Mouse (Mus musculus): ENCODE data around the gene Prkcb. TPM values are rescaled to one million over a fixed set of nuclear protein-coding genes. Genes with fewer than 3 reads are reported as not detected.

Prkcb gene
- polyA plus RNA-seq, 1 experiment: 2.3 TPM

- Histone ChIP-seq H3K27me3 (ENCODE audit: control insufficient read depth, insufficient read depth, low read length, poor library complexity, severe bottlenecking) (no peaks in the 10 kb centered on the region), H3K4me1 (ENCODE audit: control insufficient read depth, insufficient read depth, low read length) (no peaks in the 10 kb centered on the region), H3K4me3 (ENCODE audit: low read depth, low read length) (no peak overlapping the region), H3K27ac (ENCODE audit: insufficient read depth, low read length) (no peak overlapping the region), H3K9me3 (replicated peaks; ENCODE audit: control insufficient read depth, insufficient read depth, low read length, poor library complexity, severe bottlenecking) (no peaks in the 10 kb centered on the region), H3K9ac (ENCODE audit: low read depth, poor library complexity, severe bottlenecking) (no peak overlapping the region), H3K36me3 (ENCODE audit: control insufficient read depth, insufficient read depth, low read length, poor library complexity, severe bottlenecking) (no peaks in the 10 kb centered on the region)
- TF ChIP-seq CTCF (IDR thresholded peaks at IDR 0.05; ENCODE audit: low read depth, low read length) (no peak), EP300 (IDR thresholded peaks at IDR 0.05; ENCODE audit: insufficient read depth, low read depth, low read length) (no peak), POLR2A (IDR thresholded peaks at IDR 0.05; ENCODE audit: insufficient read depth, low read length) (no peak)
Observed at GRCm38 (mm10) chr7:122452671-122453070, 164.1 kb downstream of the Prkcb start.

GRCm38 (mm10) chr7:122459203-122459965 lies 170.8 kb downstream of the Prkcb start:
- no peak for TF ChIP-seq EP300 (IDR thresholded peaks at IDR 0.05; ENCODE audit: insufficient read depth, low read depth, low read length)
- TF ChIP-seq CTCF (IDR thresholded peaks at IDR 0.05; ENCODE audit: low read depth, low read length): peak; percentile 92
- no peaks in the 10 kb centered on the region for H3K36me3 ChIP-seq (ENCODE audit: control insufficient read depth, insufficient read depth, low read length, poor library complexity, severe bottlenecking)

GRCm38 (mm10) chr7:122460020-122460419 lies 171.5 kb downstream of the Prkcb start:
- Histone ChIP-seq H3K4me3 (ENCODE audit: low read depth, low read length) (no peak overlapping the region), H3K9ac (ENCODE audit: low read depth, poor library complexity, severe bottlenecking) (no peak overlapping the region)
- no peak for TF ChIP-seq EP300 (IDR thresholded peaks at IDR 0.05; ENCODE audit: insufficient read depth, low read depth, low read length)
- no peak for TF ChIP-seq POLR2A (IDR thresholded peaks at IDR 0.05; ENCODE audit: insufficient read depth, low read length)
- TF ChIP-seq CTCF (IDR thresholded peaks at IDR 0.05; ENCODE audit: low read depth, low read length): no peak

More at GRCm38 (mm10) chr7:122459203-122459965, 170.8 kb downstream of the Prkcb start:
- Histone ChIP-seq H3K4me1 (ENCODE audit: control insufficient read depth, insufficient read depth, low read length) (no peaks in the 10 kb centered on the region), H3K27ac (ENCODE audit: insufficient read depth, low read length) (no peak overlapping the region), H3K27me3 (ENCODE audit: control insufficient read depth, insufficient read depth, low read length, poor library complexity, severe bottlenecking) (no peaks in the 10 kb centered on the region), H3K9me3 (replicated peaks; ENCODE audit: control insufficient read depth, insufficient read depth, low read length, poor library complexity, severe bottlenecking) (no peaks in the 10 kb centered on the region), H3K4me3 (ENCODE audit: low read depth, low read length) (no peak overlapping the region), H3K9ac (ENCODE audit: low read depth, poor library complexity, severe bottlenecking) (no peak overlapping the region)

GRCm38 (mm10) chr7:122465823-122466549 lies 177.4 kb downstream of the Prkcb start:
- TF ChIP-seq CTCF (IDR thresholded peaks at IDR 0.05; ENCODE audit: low read depth, low read length) (peak; percentile 33), EP300 (IDR thresholded peaks at IDR 0.05; ENCODE audit: insufficient read depth, low read depth, low read length) (no peak)
- Histone ChIP-seq H3K9me3 (replicated peaks; ENCODE audit: control insufficient read depth, insufficient read depth, low read length, poor library complexity, severe bottlenecking) (no peaks in the 10 kb centered on the region), H3K27ac (ENCODE audit: insufficient read depth, low read length) (no peak overlapping the region), H3K36me3 (ENCODE audit: control insufficient read depth, insufficient read depth, low read length, poor library complexity, severe bottlenecking) (no peaks in the 10 kb centered on the region), H3K9ac (ENCODE audit: low read depth, poor library complexity, severe bottlenecking) (no peak overlapping the region), H3K4me3 (ENCODE audit: low read depth, low read length) (no peak overlapping the region), H3K4me1 (ENCODE audit: control insufficient read depth, insufficient read depth, low read length) (no peaks in the 10 kb centered on the region), H3K27me3 (ENCODE audit: control insufficient read depth, insufficient read depth, low read length, poor library complexity, severe bottlenecking) (no peaks in the 10 kb centered on the region)

More at GRCm38 (mm10) chr7:122460020-122460419, 171.5 kb downstream of the Prkcb start:
- Histone ChIP-seq H3K27ac (ENCODE audit: insufficient read depth, low read length) (no peak overlapping the region), H3K27me3 (ENCODE audit: control insufficient read depth, insufficient read depth, low read length, poor library complexity, severe bottlenecking) (no peaks in the 10 kb centered on the region), H3K9me3 (replicated peaks; ENCODE audit: control insufficient read depth, insufficient read depth, low read length, poor library complexity, severe bottlenecking) (no peaks in the 10 kb centered on the region), H3K4me1 (ENCODE audit: control insufficient read depth, insufficient read depth, low read length) (no peaks in the 10 kb centered on the region), H3K36me3 (ENCODE audit: control insufficient read depth, insufficient read depth, low read length, poor library complexity, severe bottlenecking) (no peaks in the 10 kb centered on the region)

GRCm38 (mm10) chr7:122466722-122467121 lies 178.2 kb downstream of the Prkcb start:
- no peak for TF ChIP-seq EP300 (IDR thresholded peaks at IDR 0.05; ENCODE audit: insufficient read depth, low read depth, low read length)
- H3K27me3 ChIP-seq (ENCODE audit: control insufficient read depth, insufficient read depth, low read length, poor library complexity, severe bottlenecking): no peaks in the 10 kb centered on the region
- H3K9ac ChIP-seq (ENCODE audit: low read depth, poor library complexity, severe bottlenecking): no peak overlapping the region
- no peaks in the 10 kb centered on the region for H3K4me1 ChIP-seq (ENCODE audit: control insufficient read depth, insufficient read depth, low read length)
- H3K4me3 ChIP-seq (ENCODE audit: low read depth, low read length): no peak overlapping the region
- no peaks in the 10 kb centered on the region for H3K36me3 ChIP-seq (ENCODE audit: control insufficient read depth, insufficient read depth, low read length, poor library complexity, severe bottlenecking)
- H3K27ac ChIP-seq (ENCODE audit: insufficient read depth, low read length): no peak overlapping the region
- H3K9me3 ChIP-seq (replicated peaks; ENCODE audit: control insufficient read depth, insufficient read depth, low read length, poor library complexity, severe bottlenecking): no peaks in the 10 kb centered on the region

- Histone ChIP-seq H3K36me3 (ENCODE audit: control insufficient read depth, insufficient read depth, low read length, poor library complexity, severe bottlenecking) (no peaks in the 10 kb centered on the region), H3K4me1 (ENCODE audit: control insufficient read depth, insufficient read depth, low read length) (no peaks in the 10 kb centered on the region), H3K9me3 (replicated peaks; ENCODE audit: control insufficient read depth, insufficient read depth, low read length, poor library complexity, severe bottlenecking) (no peaks in the 10 kb centered on the region), H3K27me3 (ENCODE audit: control insufficient read depth, insufficient read depth, low read length, poor library complexity, severe bottlenecking) (no peaks in the 10 kb centered on the region), H3K27ac (ENCODE audit: insufficient read depth, low read length) (no peak overlapping the region), H3K9ac (ENCODE audit: low read depth, poor library complexity, severe bottlenecking) (no peak overlapping the region), H3K4me3 (ENCODE audit: low read depth, low read length) (no peak overlapping the region)
- TF ChIP-seq EP300 (IDR thresholded peaks at IDR 0.05; ENCODE audit: insufficient read depth, low read depth, low read length) (no peak), POLR2A (IDR thresholded peaks at IDR 0.05; ENCODE audit: insufficient read depth, low read length) (no peak), CTCF (IDR thresholded peaks at IDR 0.05; ENCODE audit: low read depth, low read length) (no peak)
Observed at GRCm38 (mm10) chr7:122467831-122468230, 179.3 kb downstream of the Prkcb start.
